Mouse (Mus musculus) cerebellum, postnatal 10 days (tissue): ENCODE results near the gene Mfsd8.
A peak's percentile ranks its signal among the peaks of the same experiment; 100 is the strongest.
"Not testable (repeated sequence)": the region's sequence is repeated elsewhere in the genome, so short reads cannot be mapped to it uniquely, and the experiment has no call there.

Experiments used
- DNase-seq, 2 experiments: peaks; one replicate each; pipeline ENCODE4 v3.0.0; 2021; ENCODE audit warnings: mixed read lengths in 2 of 2

Gene Mfsd8

GRCm38 (mm10) chr3:40846473-40846956 lies at the start of gene Mfsd8:
Gene Mfsd8, minus strand, starts transcription at chr3:40846886.
- DNase-seq, result peak; percentile 95 to 98

GRCm38 (mm10) chr3:40894336-40894735 lies 47.6 kb upstream of the Mfsd8 start:
- peak; percentile 64 to 66 for DNase-seq

- peak; percentile 98 to 99 for DNase-seq
Measured at GRCm38 (mm10) chr3:40893816-40894258, 47.2 kb upstream of the Mfsd8 start.

DNA sequence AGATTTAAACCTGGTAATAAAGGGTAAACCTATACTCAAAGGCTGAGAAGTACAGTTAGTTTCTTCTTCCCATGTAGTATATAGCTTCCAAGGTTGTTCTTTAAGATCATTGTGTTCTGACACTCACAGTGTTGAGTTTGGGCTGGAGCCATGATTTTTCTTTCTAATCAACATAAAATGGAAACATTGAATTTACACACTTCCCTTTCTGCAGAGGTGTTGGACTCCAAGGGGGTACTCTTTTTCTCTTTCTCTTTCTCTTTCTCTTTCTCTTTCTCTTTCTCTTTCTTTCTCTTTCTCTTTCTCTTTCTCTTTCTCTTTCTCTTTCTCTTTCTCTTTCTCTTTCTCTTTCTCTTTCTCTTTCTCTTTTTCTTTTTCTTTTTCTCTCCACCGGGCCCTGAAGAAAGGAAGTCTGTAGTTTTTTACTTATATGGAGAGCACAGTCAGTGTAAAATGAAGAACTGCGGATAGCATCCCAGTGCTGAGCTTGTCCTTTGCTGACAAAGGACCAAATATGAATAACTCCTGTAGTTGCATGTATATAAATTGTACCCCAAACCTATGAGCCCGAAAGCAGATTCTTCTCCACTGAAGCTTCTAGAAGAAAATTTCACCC lies 6.5 kb upstream of the Mfsd8 start:
- DNase-seq, result not testable (repeated sequence)

DNA sequence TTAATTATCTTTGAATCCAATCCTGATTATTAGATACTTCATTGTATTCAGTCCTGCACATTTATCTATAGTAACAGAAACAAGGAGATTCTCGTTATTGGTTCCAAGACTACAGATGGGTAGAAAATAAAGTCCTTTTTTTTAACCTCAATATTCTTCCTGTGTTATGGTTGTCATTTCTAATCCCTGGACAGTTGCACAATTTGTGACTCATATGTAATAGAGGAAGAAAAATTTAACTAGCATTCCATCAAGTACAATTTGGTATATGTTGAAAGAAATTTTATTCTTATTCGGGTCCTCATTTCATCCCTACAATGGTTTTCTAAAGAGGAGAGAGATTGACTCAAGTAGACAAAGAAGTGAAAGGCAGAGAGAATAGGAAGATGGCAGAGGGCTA lies 1.2 kb upstream of the Mfsd8 start:
- not testable (repeated sequence) for DNase-seq

- peak; percentile 83 to 85 for DNase-seq
Measured at GRCm38 (mm10) chr3:40847018-40847417, 332 bp upstream of the Mfsd8 start.

DNA sequence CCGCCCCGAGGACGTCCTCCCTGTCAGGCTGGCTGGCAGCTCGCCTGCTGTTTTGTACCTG lies 101 bp upstream of the Mfsd8 start, which contains the start of gene Abhd18:
TSS of gene Abhd18 (plus strand) at position 14 of the 61 bp plus-strand sequence.
- DNase-seq, result not testable (repeated sequence)

DNA sequence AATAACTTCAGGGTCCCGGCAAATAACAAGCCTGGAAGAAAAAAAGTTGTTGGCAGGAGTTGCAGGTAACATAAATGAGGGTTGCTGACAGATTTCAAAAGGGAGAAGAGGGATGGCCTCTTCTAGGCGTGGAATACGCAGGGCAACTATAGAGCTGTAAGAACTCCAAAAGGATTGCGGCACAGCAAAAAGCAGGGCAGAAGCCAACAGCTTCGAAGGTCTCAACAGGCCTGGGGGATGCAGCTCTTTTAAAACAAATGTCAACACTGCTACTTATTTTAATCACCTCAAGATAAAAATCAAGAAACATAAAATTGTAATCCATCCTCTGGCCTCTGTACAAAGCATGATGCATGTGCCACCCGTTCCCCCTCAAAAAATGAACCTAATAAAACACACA lies 1.2 kb downstream of the Mfsd8 start:
- DNase-seq, result peak; percentile 6 to 11

GRCm38 (mm10) chr3:40813275-40813674 lies 33.4 kb downstream of the Mfsd8 start:
- no peak for DNase-seq

DNA sequence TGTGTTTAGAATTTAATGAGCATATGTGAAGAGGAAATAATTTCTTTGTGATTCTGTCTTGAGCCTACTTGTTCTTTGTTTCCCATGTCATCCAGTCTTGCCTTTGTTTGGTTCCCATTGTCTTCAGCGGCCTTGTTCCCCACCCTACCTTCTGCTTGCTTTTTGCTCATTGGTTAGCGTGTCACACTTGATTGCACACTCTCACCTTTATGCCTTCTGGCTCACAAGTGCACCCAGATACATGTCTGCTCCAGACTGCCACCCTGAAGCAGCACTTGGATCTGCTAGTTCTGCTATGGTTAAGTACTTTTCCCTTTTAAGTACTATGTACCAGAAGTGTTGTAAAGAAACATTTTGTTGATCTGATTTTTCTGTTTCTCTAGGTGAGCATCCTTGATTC lies 36.8 kb downstream of the Mfsd8 start:
- DNase-seq, result no peak

DNA sequence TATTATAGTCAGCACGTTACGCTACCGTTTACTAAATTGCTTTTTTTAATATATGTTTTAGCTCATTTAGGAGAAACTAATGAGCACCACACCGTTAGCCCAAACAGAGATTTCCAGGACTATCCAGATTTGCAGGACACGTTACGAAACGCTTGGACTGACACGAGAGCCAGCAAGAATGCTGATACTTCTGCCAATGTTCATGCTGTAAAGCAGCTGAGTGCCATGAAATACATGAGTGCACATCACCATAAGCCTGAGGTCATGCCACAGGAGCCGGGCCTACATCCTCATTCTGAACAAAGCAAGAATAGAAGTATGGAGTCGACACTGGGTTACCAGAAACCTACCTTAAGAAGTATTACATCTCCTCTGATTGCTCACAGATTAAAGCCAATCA lies 38.0 kb downstream of the Mfsd8 start:
- DNase-seq, result no peak

- DNase-seq, result no peak
Measured at GRCm38 (mm10) chr3:40806871-40807270, 39.8 kb downstream of the Mfsd8 start.

DNA sequence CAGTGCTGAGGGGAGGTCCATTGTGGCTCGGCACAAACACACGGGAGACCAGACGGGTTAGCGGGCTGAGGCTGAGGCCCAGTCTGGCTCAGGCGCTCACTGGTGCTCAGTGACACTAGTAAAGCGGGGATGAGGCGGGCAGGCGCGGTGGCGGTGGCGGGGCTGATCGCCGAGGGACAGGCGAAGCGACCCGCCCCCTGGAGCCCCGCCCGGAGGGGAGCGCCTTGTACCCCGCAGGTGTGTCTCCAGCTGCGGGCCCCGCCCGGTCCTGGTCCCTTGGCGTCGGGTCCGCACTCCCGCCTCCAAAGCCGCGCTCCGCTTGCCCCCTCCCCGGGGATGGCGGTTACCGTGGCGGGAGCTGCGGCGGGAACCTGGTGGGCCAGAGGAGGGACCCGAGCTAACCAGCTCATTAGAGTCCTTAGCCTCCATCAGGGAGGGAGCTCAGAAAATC lies 46.3 kb downstream of the Mfsd8 start:
- peak; percentile 65 to 68 for DNase-seq

DNA sequence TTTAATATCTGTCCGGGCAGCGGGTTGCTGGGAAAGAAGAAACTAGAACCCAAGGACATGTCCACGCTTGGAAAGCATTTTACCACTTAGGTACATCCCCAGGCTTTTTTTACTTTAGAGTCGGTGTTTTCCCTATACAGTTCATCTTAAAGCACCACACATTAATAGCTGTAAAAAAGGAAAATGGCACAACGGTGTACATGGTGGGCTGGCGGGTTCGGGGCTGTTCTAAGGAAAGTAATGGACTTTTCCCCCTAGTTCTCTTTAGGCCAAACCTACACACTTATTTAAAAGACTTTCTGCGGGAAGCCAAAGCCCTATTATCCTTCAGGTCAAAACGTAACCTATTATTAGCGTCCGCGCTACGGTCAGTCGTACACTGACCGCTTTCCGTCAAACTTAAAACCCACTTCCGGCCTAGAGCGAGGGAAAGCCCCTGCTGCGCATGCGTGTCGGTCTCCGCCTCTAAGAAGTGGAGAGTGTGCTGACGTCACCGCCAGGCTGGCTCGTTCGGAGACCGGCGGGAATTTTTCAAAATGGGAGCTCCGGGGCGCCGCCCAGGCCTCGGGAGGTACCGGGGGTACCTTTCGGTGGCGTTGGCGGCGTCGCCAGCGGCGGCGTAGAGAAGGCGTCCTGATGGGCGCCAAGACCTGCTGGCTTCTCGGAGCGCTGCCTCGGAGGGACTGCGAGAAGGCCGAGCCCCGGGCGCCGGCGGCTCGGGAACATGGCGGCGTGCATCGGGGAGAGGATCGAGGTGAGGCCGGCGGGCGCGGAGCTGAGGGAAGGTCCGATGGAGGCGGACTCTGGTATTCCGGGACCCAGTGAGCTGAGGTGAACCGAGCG lies 46.9 kb downstream of the Mfsd8 start, which contains the start of gene Plk4:
TSS of gene Plk4 (plus strand) at position 490 of the 843 bp plus-strand sequence.
- peak; percentile 99 for DNase-seq

DNA sequence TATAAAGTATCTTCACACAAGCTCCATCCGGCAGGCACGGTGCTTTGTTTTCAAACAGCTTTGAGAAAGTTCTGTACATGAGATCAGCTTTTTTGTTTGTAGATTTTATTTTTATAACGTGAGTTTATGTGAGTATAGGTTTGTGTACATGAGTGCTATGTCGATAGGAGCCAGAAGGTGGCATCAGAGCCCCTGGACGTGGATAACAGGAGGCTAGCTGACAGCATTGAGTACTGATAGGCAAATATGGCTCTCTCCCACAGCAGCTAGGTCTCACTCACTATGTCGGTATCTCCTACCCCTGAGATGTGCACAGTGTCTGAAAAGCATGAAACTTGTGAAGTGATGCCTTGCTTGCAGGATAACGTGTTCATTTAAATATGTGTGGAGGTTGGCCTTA lies 48.2 kb downstream of the Mfsd8 start:
- DNase-seq, result peak; percentile 66 to 70

- no peak for DNase-seq
Measured at GRCm38 (mm10) chr3:40798054-40798453, 48.6 kb downstream of the Mfsd8 start.

DNA sequence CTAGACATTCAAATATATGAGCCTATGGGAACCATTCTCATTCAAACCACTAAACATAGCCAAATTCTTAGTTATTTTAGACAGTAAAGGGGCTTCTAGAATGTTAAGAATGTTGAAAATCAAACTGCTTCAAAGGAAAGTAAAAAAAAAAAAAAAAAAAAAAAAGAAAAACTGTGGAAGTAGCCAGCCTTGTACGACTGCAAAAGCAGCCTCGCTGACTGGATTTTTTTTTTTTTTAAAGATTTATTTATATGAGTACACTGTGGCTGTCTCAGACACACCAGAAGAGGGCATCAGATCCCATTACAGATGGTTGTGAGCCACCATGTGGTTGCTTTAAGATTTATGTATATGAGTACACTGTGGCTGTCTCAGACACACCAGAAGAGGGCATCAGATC lies 52.9 kb downstream of the Mfsd8 start:
- no peak for DNase-seq
